Mouse (Mus musculus) v-Abl transformed pro-B cells (cell line): ENCODE results near the gene Hist1h1a.

Source experiments
- in situ Hi-C, 2 experiments: fragments of 400-800 bp; cut with MboI; formaldehyde crosslinking; loops; one replicate each; pipeline ENCODE4 v1.15.1; 2025; ENCODE audit not compliant: unreplicated experiment in 2 of 2

Hist1h1a gene

DNA sequence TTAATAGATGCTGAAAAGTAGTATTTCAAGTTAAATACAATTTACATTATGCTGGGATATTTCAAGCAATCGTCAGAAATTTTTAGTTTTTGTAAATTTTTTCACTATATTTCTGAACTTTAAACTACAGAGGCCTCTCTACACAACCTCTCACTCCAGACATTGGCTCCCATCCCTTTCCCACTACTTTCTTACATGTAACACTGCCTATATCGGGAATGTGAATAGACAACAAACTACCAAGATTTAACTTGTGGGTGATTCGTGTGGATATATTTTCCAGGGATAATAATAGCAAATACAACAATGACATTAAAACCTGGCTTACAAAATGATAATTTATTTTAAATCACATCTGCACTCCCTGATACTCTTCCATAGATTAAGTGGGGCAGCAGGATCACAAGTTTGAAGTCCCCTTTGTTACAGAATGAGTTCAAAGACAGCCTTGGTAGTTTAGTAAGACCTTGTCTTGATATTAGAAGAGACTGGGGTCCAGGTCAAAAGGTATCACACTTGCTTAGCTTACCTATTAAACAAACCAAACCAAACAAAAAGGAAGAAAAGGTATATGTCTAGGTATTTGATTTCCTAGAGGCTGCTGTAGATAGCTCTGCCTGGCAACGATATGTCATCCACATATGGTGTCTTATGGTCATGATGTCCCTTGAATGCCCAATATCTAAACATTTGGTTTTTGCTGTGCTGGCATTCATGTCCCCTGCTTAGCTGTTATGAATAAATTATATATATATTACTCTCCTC lies 10.0 kb upstream of the Hist1h1a start:
- in situ Hi-C loops = loop anchor here in 1 of 2 experiments (25.0 kb wide), 2 partner anchors 1716 to 1966 kb away; partner anchors contain the start of genes Hist1h1b, Hist1h2ag, Hist1h2ah and Hist1h2an

DNA sequence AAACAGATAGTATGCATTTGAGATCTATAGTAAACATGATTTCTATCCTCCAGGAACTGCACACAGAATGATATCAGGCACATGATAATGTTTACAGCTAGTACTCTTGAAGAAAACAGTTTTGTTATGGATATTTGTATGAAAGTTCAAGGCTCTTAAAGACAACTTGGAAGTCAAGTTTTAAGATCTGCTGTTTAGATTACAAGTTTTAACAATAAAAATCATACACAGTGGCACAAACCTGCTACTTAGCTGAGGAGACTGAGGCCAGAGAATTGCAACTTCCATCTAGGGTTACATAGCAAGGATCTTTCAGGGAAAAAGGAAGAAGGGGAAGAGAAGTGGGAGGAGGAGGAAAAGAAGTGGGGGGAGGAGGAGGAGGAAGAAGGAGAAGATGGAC lies 8.5 kb upstream of the Hist1h1a start:
- in situ Hi-C loops = loop anchor here in 1 of 2 experiments (25.0 kb wide), 2 partner anchors 1718 to 1968 kb away; partner anchors contain the start of genes Hist1h1b, Hist1h2ag, Hist1h2ah and Hist1h2an

DNA sequence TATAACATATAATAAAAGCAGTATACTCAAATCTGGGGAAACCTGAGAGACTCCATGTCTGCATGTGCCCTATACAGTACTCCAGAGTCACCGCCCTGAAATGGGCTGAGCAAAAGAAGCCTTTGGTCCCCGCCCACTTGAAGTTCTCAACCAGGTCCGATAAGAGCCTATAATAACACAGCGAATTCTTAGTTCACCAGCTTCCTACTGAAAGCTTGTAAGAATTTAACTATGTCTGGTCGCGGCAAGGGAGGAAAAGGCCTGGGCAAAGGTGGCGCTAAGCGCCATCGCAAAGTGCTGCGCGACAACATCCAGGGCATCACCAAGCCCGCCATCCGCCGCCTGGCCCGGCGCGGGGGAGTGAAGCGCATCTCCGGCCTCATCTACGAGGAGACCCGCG lies 6.7 kb upstream of the Hist1h1a start, which contains the start of gene Hist1h4b:
TSS of gene Hist1h4b (plus strand) at position 224 of the 400 bp plus-strand sequence.
- in situ Hi-C loops = loop anchor here in 1 of 2 experiments (25.0 kb wide), 2 partner anchors 1719 to 1969 kb away; partner anchors contain the start of genes Hist1h1b, Hist1h2ag, Hist1h2ah and Hist1h2an

DNA sequence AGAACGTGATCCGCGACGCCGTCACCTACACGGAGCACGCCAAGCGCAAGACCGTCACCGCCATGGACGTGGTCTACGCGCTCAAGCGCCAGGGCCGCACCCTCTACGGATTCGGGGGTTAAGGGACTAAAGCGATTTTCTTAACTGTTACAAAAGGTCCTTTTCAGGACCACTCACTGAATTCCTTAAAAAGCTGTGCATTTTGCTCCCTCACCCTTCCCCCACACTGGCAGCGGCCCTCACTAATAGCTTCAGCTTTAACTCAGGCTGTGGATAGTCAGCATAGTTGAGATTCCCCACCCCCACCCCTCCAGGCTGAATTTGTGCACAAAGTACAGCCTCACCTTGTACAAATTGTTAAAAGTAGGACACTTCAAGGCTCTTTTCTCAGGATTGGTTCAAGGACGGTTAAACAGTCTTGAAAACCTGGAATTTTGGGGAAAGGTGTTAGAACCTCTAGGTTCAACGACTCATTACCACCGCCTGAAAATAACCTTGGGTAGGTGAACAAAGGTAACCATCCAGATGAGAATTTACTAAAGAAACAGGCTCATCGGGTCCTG lies 6.2 kb upstream of the Hist1h1a start:
- in situ Hi-C loops = loop anchor here in 1 of 2 experiments (25.0 kb wide), 2 partner anchors 1720 to 1970 kb away; partner anchors contain the start of genes Hist1h1b, Hist1h2ag, Hist1h2ah and Hist1h2an

DNA sequence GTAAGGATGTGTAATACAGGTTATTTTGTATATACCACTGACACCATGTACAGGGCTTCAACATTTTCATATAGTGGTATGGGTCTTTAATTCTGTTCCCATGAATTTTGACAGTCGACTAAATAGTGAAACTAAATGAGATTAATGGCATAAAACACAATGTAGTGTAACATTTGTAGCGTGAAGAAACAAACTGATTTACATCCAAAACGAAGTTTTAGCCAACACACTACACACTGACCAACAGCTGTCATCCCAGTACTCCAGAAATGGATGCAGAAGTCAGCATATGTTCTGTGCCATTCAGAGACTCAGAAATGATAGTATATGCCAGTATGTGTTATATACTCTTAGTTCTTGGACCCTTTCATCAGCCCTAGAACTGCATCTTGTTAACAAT lies 5.5 kb upstream of the Hist1h1a start:
- in situ Hi-C loops = loop anchor here in 1 of 2 experiments (25.0 kb wide), 2 partner anchors 1721 to 1971 kb away; partner anchors contain the start of genes Hist1h1b, Hist1h2ag, Hist1h2ah and Hist1h2an

DNA sequence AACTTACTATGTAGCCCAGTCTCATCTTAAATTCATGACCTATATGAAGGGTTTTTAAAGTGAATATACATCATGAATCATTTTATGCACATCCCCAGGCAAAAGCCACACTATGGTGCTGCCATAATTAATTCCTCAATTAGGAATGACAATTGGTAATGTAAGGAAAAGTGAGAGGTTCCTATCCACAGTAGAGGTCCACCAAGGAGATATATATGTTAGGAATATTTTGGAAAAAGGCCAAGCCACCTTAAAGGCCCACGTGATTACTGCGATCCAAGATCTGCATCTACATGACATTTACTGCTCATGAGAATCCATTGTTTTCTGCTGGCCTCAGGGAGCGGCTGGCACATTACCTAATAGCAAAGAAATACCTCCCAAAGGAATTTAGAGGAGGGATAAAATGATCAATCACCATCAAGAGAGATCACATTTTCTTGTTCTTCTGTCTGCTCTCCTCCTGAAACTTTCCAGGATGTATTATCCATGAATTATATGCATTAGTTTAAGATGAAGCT lies 4.2 kb upstream of the Hist1h1a start:
- in situ Hi-C loops = loop anchor here in 1 of 2 experiments (25.0 kb wide), 2 partner anchors 1722 to 1972 kb away; partner anchors contain the start of genes Hist1h1b, Hist1h2ag, Hist1h2ah and Hist1h2an

DNA sequence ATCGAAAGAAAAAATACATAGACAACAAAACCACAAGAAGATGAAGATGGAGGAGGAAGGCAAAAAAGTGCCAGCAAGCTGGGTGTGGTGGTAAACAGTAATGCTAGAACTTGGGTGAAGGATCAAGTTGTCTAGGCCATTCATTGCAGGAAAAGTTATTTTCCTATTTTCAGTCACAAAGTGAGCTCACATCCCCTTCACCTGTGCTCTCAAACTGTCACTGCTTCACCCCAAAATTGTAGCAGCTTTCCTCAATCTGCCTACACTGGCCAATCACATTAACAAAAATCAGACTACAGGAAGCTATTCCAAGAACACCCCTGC lies 3.6 kb upstream of the Hist1h1a start:
- in situ Hi-C loops = loop anchor here in 1 of 2 experiments (25.0 kb wide), 2 partner anchors 1723 to 1973 kb away; partner anchors contain the start of genes Hist1h1b, Hist1h2ag, Hist1h2ah and Hist1h2an

DNA sequence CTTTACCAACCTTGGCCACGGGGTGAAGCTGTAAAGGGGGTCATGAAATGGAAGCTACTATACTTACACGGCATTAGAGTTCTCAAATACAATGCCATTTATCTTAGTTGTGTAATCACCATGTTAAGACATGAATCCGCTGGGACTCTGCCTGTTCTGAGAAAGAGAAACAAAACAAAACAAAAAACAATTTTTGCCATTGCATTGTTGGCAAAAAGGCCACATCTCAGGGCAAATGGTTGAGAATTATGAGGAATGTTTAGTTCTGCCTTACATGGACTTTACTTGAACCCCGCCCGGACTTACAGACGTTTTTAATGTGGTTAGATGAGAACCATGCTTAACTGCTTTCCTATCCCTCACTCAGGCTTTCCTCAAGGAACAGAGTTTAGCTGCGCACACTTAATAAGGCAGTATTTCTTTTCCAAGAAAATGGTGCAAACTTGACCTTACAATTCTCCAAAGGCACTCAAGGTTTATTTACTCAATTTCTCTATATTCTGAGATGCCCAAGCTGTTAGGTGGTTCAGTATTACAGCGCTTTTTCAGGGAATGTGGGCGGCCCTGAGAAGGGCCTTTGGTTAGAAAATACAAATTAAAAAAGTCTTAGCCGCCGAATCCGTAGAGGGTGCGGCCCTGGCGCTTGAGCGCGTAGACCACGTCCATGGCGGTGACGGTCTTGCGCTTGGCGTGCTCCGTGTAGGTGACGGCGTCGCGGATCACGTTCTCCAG lies 3.1 kb upstream of the Hist1h1a start:
- in situ Hi-C loops = loop anchor here in 1 of 2 experiments (25.0 kb wide), 2 partner anchors 1723 to 1973 kb away; partner anchors contain the start of genes Hist1h1b, Hist1h2ag, Hist1h2ah and Hist1h2an

DNA sequence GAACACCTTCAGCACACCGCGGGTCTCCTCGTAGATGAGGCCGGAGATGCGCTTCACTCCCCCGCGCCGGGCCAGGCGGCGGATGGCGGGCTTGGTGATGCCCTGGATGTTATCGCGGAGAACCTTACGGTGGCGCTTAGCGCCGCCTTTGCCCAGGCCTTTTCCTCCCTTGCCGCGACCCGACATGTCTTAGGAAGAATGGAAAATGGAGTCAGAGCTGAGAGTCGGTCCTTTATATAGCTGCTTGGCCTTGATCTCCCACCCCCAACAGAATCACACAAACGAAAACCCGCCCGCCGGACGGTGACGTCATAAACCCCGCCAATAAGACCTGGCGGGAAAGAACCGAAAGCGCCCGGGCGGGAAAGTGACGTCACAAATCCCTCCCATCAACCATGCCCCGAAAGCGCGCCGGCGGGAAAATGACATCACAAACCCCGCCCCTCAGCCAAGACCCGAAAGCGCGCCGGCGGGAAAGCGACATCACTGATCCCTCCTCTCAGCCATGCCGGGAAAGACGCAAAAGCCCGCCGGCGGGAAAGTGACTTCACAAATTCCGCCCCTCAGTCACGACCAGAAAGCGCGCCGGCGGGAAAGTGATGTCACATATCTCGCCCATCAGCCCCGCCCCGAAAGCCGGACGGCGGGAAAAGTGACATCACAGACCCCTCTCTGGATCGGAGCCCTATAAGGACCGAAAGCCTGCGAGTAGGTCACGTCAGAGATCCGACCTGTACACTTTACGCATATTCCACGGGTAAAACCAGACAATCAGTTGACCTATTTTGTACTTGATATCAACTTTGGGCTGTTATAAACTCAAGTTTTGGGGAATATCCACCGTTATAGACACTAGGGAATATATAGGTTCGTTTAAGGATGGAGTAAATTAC lies 2.2 kb upstream of the Hist1h1a start, which contains the start of gene Hist1h4a:
TSS of gene Hist1h4a (minus strand) at position 259 of the 893 bp plus-strand sequence.
- in situ Hi-C loops = loop anchor here in 1 of 2 experiments (25.0 kb wide), 2 partner anchors 1724 to 1974 kb away; partner anchors contain the start of genes Hist1h1b, Hist1h2ag, Hist1h2ah and Hist1h2an

DNA sequence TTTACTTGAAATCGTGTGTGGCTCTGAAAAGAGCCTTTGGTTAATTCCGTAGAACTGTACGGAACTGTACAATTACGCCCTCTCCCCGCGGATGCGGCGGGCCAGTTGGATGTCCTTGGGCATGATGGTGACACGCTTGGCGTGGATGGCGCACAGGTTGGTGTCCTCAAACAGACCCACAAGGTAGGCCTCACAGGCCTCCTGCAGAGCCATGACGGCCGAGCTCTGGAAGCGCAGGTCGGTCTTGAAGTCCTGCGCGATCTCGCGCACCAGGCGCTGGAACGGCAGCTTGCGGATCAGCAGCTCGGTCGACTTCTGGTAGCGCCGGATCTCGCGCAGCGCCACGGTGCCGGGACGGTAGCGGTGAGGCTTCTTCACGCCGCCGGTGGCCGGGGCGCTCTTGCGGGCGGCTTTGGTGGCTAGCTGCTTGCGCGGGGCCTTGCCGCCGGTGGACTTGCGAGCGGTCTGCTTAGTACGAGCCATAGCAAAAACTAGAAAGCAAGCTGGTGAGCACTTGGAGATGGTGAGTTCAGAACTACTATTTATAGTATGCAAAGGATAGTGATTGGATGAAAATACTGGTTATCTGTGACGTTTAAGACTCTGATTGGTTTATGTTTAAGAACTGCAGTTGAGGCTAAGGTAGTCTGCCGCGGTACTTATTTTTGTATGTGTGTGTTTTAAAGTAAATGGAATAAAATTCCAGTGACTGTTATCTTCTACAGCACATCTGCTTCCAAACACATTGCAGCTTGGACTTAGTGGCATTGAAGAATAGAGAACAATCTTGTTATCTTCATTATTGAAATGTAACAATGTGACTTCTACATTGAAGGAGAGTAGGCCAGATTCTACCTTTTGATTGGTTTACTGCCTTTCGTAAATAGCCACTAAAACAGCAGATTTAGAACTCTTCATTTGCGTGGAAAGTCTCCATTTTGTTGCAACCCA lies 1.3 kb upstream of the Hist1h1a start, which contains the start of gene Hist1h3a:
TSS of gene Hist1h3a (minus strand) at position 516 of the 951 bp plus-strand sequence.
- in situ Hi-C loops = loop anchor here in 1 of 2 experiments (25.0 kb wide), 2 partner anchors 1725 to 1975 kb away; partner anchors contain the start of genes Hist1h1b, Hist1h2ag, Hist1h2ah and Hist1h2an

DNA sequence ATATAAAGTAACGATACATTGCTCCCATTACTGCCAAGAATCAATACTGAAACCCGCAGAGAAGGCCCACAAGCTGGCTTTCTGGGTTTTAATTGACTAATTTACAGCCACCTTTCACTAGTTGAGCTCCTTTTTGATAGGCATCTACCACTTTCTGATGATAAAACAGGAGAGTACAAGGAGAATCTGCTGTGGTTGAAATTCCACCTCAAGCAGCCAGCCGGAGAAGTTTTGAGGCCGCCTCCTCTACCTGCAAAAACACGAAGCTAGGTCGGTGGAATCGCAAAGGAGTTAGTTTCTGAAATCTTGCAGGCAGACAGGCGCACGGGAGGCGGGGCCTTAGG lies 252 bp upstream of the Hist1h1a start:
- in situ Hi-C loops = loop anchor here in 1 of 2 experiments (25.0 kb wide), 2 partner anchors 1726 to 1976 kb away; partner anchors contain the start of genes Hist1h1b, Hist1h2ag, Hist1h2ah and Hist1h2an

DNA sequence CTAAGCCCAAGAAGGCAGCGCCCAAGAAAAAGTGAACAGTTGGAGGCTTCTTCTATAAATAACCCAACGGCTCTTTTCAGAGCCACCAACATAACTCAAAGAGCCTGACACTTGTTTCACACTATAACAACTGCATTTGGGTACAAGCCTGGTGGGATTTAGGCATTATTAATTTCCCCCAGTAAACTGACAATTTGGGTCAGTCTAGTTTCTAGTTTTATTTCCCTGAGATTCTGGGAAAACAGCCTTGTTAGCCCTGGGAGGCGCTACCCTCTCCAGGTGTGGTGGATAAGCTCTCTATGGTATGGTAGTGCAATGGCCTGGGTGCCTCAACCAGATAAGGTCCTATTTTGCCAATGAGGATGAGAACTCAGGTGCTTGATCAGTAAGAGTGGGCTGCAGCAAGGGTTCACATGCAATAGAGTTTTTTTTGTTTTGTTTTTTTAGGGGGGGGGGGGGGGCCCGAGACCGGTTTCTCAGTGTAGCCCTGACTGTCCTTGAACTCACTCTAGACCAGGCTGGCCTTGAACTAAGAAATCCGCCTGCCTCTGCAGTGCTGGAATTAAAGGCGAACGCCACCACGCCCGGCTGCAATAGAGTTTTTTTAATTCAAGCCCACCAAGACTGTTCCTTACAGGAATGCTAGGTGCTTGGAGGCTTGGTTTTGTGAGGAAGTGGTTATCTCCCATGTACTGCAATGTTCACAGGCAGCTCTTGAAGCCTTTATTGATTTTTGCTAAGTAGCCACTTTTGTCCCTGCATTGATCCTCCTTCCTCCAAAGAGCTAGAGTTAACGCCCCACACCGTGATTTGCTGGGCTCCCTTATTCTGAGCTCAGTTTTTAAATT lies 1.1 kb downstream of the Hist1h1a start:
- in situ Hi-C loops = loop anchor here in 1 of 2 experiments (25.0 kb wide), 2 partner anchors 1727 to 1977 kb away; partner anchors contain the start of genes Hist1h1b, Hist1h2ag, Hist1h2ah and Hist1h2an

DNA sequence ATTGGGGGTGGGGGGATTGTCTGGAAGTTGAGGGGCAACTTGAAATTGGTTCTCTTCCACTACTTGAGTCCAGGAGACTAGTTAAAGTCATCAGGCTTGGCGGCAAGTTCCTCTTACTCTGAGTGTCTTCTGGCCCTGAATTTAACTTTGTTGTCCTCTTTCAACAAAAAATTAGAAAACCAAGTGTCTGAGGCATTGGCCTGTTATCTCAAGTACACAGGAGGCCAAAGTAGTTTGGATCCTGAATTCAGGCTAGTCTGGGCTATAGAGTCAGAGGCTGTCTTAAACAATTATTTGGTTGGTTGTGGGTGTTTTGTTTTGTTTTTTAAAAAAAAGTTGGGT lies 1.7 kb downstream of the Hist1h1a start:
- in situ Hi-C loops = loop anchor here in 1 of 2 experiments (25.0 kb wide), 2 partner anchors 1728 to 1978 kb away; partner anchors contain the start of genes Hist1h1b, Hist1h2ag, Hist1h2ah and Hist1h2an

DNA sequence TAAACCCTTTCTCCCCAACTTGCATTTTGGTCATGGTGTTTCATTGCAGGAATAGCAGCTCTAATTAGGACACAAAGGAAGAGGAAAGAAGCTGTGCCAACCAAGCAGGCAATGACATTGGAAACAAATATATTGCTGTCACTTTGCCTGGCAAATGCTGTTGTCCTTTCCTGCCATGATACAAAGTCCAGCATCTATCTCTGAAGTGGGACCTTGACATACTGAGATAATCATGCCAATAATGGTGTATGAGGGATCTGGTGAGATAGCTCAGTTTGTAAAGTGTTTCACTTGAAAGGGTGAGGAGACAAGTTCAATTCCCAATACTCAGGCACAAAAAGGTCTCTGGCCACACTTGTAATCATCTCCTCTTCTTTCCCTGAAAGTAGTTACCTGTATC lies 3.3 kb downstream of the Hist1h1a start:
- in situ Hi-C loops = loop anchor here in 1 of 2 experiments (25.0 kb wide), 2 partner anchors 1729 to 1979 kb away; partner anchors contain the start of genes Hist1h1b, Hist1h2ag, Hist1h2ah and Hist1h2an

DNA sequence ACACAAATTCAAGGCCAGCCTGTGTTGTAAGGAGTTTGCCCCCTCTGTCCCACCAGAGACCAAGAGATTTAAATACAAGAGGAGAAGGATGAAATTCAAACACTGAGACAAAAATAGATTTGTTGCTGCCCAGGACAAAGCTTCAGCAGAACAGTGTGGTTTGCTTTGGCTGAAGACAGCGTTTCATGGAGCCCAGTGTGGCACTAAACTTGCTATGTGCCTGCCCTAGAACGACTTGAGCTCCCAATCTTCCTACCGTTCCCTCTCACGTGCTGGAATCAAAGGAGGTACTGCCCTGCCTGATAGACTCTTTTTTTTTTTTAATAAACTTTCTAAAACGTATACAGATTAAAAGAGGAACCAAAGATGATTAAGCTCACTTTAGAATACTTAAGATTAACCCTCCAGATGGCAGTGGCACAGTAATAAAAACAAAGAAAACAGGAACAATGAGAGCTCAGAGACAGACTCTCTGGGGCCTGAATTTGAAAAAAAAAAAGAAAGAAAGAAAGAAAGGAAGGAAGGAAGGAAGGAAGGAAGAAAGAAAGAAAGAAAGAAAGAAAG lies 5.5 kb downstream of the Hist1h1a start:
- in situ Hi-C loops = loop anchor here in 1 of 2 experiments (25.0 kb wide), 2 partner anchors 1732 to 1982 kb away; partner anchors contain the start of genes Hist1h1b, Hist1h2ag, Hist1h2ah and Hist1h2an

DNA sequence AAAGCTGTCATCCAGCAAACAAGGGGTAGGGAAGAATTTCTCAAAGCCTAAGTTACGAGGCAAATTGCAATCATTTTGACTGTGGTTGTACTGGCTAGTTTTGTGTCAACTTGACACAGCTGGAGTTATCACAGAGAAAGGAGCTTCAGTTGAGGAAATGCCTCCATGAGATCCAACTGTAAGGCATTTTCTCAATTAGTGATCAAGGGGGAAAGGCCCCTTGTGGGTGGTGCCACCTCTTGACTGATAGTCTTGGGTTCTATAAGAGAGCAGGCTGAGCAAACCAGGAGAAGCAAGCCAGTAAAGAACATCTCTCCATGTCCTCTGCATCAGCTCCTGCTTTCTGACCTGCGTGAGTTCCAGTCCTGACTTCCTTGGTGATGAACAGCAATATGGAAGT lies 6.1 kb downstream of the Hist1h1a start, which contains the start of gene Trim38:
TSS of gene Trim38 (plus strand) at position 301 of the 400 bp plus-strand sequence.
- in situ Hi-C loops = loop anchor here in 1 of 2 experiments (25.0 kb wide), 2 partner anchors 1732 to 1982 kb away; partner anchors contain the start of genes Hist1h1b, Hist1h2ag, Hist1h2ah and Hist1h2an
